Mouse (Mus musculus) spleen, postnatal 14 days (tissue): ENCODE data around the gene Gm11011.
"Not testable (repeated sequence)": the region's sequence is repeated elsewhere in the genome, so short reads cannot be mapped to it uniquely, and the experiment has no call there.

ENCODE experiments used
- DNase-seq, 2 experiments: peaks; one replicate each; pipeline ENCODE4 v3.0.0; 2021 to 2022; ENCODE audit warnings: low spot score in 2 of 2

The Gm11011 gene

GRCm38 (mm10) chr2:169587645-169588044, at the start of gene Gm11011:
Gm11011 (minus strand) TSS chr2:169587745.
- DNase-seq, result not testable (repeated sequence)

- no peak for DNase-seq
Measured at GRCm38 (mm10) chr2:169636414-169636813, 48.9 kb upstream of the Gm11011 start.

DNA sequence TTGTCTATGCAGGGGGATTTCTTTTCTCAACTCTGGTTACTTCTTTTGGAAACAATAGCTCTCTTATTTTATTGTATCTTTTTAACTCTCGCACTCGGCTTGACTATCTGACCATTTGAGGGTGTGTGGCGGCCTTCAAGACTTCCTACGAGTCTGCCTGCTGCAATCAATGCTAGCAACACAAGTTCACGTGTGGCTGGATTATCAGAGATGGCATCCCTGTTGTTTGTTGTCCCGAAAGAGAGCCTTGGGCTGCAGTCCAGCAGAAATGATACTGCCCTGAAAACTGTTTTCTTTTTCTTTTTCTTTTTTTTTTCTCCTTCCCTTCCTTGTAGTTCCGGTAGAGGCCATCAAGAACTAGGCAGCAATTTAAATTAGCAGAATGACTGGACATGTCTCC, 47.9 kb upstream of the Gm11011 start:
- DNase-seq, result no peak

GRCm38 (mm10) chr2:169634619-169635382, 47.3 kb upstream of the Gm11011 start:
- no peak for DNase-seq

GRCm38 (mm10) chr2:169633491-169634289, 46.1 kb upstream of the Gm11011 start:
- DNase-seq, result no peak

DNA sequence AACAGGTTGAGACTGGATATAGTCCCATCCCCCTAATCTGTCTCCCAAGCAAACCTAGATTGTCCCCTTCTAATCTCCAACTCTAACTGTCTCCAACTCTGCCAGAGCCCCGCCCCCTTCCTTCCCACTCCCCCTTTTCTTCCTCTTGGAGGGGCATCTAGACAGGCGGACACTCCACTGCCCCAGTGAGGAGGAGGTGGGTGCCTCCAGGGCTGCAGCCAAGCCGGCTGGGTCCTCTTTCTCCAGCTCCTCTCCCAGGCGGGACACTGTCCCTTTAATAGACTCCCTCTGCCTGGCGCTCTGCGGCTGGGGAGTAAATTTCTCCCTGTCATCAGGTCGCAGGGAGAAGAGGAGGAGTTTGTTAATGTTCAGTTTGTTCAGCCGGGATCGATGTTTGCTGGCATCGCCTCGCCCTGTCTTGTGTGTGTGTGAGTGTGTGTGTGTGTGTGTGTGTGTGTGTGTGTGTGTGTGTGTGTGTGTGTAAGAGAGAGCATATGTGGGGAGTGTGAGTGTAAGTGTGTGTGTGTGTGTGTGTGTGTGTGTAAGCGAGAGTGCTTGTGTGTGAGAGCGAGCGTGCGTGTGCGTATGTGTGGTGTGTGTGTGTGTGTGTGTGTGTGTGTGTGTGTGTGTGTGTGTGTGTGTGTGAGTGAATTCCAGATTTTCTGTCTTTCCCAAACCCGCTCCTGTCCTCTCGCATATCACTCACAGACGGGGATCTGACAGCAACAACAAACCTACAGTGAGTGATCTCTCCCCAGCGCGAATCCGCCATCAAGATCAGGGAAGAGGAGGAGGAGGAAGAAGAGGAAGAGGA, 45.0 kb upstream of the Gm11011 start, which contains the start of gene Tshz2:
TSS of gene Tshz2 (plus strand) at position 676 of the 814 bp plus-strand sequence.
- DNase-seq, result no peak

DNA sequence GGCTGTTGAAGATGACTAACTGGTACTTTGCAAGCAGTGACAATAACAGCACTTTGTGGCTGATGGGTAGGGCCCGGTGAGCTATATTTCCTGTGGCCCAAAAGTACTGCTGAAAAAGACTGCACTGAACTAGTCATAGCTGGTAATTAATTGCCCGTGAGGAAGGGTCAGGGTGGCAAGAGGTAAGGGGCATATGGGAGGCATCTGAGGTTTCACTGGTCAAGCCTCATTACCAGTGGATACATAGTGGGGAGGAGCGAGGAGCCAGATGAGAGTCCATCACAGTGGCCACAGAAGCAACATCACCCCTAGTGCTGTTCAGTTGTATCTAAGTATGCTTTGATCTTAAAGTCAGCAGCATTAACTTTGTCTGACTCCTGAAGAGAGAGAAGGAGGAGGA, 42.5 kb upstream of the Gm11011 start:
- DNase-seq, result no peak

DNA sequence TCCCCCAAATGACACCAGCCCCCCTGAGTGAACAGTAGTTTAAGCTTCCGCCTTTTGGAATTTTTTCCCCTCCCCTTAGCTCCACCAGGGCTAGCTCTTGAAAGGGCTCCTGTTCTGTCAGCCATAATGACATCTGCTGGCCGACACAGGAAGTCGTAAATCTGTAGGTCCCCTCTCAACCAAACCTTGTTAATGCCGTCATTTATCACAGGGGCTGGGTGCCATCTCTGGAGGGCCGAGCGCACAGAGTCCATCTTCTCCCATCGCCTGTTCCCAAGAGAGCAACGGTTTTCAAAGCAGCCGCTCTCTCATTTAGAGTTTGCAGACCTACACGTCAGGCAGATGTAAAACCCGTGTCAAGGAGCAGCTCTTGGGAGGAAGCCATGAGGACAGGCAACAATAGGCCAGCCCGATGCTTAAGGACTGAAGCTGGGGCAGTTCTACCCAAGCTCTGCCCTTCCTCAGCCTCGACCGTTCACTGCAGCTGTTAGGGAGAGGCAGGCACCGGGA, 33.7 kb upstream of the Gm11011 start:
- no peak for DNase-seq

- no peak for DNase-seq
Measured at GRCm38 (mm10) chr2:169615998-169616397, 28.5 kb upstream of the Gm11011 start.

- DNase-seq, result no peak
Measured at GRCm38 (mm10) chr2:169614683-169615082, 27.1 kb upstream of the Gm11011 start.

DNA sequence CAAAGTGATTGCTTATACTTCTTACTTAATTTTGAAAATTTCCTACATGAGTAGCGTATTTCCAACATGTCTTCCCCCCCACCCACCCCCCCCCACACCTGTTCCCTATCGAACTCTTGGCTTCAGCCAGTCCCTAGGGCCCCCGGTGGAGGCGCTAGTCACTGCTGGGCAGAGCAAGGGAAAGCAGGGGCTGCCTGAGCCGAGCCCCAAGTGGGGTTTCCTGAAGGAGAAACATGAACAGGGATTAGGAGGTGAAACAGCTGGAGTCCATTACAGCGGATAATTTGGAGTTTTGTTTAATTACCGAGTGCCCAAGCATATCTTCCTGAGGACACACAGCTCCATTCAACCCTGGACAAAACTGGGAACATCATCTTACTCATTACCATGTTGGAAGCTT, 24.0 kb upstream of the Gm11011 start:
- no peak for DNase-seq

- no peak for DNase-seq
Measured at GRCm38 (mm10) chr2:169610882-169611281, 23.3 kb upstream of the Gm11011 start.

DNA sequence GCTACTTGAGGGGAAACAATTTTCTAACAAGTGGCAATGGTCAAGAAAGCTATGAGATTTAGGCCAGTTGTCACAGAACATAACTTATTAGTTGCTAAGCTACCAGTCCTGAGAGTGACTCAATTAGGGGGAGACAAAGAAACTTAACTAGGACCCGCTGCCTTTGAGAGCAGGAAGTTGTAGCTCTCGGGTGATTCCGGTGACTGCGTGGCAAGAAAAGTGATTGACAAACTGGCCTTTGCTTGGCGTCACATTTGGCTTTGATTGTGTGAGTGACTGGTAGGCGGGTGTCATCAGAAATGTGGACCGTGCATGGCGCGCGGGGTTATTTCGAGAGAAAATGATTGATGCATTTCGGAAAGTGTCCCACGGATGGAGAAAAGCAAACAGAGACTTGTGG, 22.4 kb upstream of the Gm11011 start:
- DNase-seq, result no peak

GRCm38 (mm10) chr2:169607787-169608186, 20.2 kb upstream of the Gm11011 start:
- no peak for DNase-seq

GRCm38 (mm10) chr2:169606901-169607678, 19.5 kb upstream of the Gm11011 start:
- DNase-seq, result no peak

DNA sequence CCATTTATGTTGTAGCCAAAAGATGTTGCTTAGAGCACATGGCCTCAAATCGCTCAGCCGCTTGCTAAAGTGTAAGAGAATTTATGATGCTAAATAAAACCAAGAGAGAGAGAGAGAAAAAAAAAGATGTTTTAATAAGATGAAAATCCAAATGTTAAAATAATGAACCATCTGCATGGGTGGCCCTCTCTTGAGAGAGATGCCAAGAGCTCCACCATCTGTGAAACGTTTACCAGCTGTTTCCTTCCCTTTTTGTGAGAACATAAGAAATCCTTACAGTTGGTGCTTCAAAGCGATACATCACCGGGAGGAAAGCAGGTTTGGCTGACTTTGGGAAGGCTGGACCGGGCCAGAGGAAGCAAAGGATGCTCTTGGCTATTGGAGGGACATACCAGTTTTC, 12.6 kb upstream of the Gm11011 start:
- no peak for DNase-seq

GRCm38 (mm10) chr2:169599591-169599990, 12.0 kb upstream of the Gm11011 start:
- DNase-seq, result no peak

- DNase-seq, result no peak
Measured at GRCm38 (mm10) chr2:169597971-169598370, 10.4 kb upstream of the Gm11011 start.

DNA sequence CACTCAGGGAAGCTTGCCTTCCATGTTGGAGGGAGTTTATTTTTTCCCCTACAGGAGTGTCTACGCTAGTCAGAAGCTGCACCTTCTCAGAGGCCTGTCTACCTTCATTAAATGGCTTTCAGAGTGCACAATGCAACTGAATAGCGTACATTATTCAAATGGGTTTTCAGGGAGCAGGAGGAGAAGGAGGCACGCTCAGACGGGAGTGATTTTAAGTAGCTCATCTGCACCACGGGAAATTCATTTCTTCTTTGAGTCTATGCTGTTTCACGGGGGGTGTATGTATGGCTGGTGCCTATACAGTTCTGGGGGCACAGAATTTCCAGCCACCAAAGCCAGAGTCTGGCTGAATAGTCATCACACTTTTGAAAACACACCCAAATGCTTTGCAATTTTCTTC, 9.8 kb upstream of the Gm11011 start:
- DNase-seq, result no peak

GRCm38 (mm10) chr2:169593742-169594141, 6.2 kb upstream of the Gm11011 start:
- DNase-seq, result no peak

- DNase-seq, result no peak
Measured at GRCm38 (mm10) chr2:169590412-169590811, 2.9 kb upstream of the Gm11011 start.
